Mouse (Mus musculus) cerebellum, adult 11-12 months (tissue): Measurements from ENCODE around the gene Gm10945.

Experiments used
- DNase-seq: peaks from one replicate; pipeline ENCODE4 v3.0.0; 2022

The Gm10945 gene

DNA sequence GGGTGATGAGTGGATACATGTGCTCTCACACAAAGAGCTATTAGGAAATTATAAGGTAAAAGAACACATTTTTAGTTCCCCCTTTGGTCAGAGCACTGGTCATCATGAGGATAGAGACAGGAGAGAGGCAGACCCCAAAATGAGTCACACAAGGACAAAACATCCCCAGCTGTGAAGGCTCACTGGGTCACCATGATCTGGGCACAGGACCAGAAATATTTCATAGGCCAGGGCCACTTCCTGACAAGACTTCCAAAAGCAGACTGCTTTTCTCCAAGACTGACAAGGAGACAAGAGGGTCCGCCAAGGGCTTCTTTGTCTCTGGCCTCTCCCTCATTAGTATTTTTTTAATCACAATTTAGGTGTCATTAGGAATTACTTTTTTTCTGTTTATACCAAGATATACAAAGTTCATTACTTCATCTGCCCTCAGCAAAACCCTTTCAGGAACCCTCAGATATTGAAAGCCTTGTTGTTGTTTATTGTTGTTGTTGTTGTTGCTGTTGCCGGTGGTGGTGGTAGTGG, at the start of gene Gm10945:
Gene Gm10945 (minus strand): TSS at position 475 of the 525 bp plus-strand sequence.
- no peak for DNase-seq

DNA sequence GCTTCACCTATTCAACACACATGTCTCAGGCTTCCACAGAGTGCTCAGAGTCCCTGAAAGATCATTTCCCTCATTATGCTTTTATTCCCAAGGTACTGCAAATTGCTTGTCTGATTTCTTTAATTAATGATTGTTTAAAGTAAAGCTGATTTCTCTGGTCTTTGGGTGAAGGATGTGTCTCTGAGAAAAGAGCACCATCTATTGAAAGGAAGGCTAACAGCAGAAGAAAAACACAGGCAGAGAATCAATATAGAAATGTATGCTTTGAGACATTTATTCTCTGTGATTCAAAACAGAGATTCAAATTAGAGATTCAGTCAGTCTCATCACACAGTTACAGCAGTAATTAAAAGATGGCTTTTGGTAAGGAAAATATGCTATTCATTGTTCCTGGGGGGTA, 28.7 kb upstream of the Gm10945 start:
- DNase-seq: no peak

DNA sequence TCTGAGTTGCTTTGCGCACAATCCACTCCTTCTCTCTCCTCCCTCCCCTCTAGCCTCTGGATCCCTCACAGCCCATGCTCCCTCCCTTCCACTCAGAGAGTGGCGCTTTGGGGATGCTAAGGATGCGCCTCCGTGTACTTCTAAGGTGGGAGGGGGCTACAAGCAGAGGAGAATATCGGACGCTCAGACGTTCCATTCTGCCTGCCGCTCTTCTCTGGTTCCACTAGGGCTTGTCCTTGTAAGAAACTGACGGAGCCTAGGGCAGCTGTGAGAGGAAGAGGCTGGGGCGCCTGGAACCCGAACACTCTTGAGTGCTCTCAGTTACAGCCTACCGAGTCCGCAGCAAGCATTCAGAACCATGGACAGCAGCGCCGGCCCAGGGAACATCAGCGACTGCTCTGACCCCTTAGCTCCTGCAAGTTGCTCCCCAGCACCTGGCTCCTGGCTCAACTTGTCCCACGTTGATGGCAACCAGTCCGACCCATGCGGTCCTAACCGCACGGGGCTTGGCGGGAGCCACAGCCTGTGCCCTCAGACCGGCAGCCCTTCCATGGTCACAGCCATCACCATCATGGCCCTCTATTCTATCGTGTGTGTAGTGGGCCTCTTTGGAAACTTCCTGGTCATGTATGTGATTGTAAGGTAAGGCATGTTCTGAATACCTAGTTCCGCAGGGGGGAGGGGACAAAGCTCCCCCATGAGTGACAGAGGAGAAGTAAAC, 27.1 kb upstream of the Gm10945 start:
- no peak for DNase-seq

DNA sequence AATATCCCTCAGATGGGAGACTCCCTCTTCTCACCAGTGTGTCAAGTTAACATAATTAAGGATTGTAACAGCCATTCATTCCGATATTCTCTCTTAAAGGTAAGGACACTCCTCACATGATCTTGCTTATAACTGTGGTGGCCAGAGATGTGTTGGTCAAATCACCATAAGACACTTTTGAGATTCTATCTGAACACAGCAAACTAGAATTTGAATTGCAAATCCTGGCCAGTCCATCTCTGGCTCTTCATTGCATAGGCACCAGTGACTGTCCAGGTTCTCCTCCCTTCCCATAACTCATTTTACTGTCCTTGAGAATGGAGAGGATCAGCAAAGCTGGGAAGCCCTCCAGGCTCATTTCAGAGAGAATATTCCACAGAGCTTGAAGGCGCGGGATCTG, 3.4 kb downstream of the Gm10945 start, which contains the start of gene Oprm1:
Gene Oprm1 (plus strand): TSS at position 301 of the 400 bp plus-strand sequence.
- DNase-seq: no peak

DNA sequence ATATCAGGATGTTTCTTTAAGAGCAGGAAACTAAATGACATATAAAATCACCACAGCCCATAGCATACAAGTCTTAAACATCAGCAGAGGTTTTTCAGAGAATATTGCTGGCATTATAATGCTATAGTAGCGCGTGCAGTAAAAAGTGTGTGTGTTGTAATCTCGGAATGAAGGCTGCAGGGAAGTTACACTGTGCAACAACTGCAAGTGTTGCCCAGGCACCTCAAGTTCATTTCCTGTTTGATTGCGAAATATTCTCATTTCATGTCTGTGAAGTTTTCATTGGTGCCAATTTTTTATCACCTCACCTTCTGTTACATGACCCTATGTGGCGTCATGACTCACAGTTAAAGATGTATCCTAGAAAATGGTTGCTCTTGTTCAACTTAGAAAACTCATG, 8.2 kb downstream of the Gm10945 start:
- no peak for DNase-seq

DNA sequence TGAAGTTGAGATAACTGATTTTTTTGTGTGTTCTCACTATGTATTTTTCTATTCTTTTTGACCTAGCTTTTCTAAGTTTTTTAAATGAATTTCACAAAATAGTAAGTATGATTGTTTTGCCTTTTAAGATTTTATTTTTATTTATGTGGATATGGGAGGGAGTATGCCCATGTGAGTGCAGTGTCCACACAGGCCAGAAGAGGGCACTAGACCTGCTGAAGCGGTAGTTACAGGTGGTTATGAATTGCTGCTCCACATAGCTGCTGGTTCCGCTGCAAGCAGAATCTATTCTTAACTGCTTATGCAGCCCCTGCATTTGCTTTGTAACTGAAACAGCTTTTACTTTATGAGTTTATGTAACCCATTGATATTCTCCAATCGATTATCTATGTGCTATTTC, 33.1 kb downstream of the Gm10945 start:
- no peak for DNase-seq

DNA sequence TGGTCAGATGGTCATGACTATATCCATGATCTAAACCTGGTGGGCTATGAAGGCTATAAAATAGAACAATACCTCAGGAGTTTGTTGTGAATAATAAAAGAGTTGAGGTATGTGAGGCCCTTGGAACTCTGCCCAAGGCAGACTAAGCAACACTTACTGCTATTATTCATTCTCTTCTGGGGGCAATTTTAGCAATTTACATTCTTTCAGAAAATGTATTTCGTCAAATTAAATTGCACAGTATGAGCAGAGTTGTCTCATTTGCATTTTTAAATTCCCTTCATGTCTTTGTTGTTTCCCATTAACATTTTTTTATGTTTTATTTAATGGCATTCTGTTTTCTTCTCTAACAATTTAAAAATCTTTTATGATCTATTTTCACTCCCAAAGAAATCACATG, 37.8 kb downstream of the Gm10945 start:
- DNase-seq: no peak

DNA sequence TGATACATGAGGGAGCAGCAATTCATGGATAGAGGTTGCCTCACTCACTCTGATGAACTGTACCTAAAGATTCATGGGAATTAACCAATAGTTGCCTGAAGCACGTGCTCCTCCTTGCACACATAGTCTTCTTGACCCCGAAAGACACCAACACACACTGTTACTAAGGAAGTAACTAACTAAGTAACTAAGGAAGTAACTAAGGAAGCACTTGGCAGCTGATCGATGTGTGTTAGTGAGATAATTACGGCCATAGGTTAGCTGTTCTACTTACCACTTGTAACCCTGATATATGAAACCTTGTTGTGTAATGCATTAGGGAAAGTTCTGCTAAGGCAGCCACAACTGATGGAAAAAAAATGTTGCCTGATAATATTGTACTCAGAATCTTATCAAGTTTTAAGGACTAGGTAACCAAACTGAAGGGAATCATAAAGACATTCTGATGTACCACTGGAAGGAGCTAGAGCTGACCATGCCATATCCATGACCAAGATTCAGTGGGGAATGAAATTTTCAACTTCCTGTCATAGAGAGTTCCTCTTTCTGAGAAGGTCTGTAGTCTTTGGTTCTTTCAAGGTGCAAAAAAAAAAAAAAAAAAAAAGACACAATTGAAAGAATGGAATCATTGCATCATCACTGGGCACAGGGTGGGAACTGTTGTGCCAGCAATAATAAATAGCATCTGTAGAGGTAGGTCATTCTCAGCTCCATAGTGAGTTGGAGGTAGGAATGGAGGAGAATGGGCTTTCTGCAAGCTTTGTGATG, 44.2 kb downstream of the Gm10945 start:
- no peak for DNase-seq

DNA sequence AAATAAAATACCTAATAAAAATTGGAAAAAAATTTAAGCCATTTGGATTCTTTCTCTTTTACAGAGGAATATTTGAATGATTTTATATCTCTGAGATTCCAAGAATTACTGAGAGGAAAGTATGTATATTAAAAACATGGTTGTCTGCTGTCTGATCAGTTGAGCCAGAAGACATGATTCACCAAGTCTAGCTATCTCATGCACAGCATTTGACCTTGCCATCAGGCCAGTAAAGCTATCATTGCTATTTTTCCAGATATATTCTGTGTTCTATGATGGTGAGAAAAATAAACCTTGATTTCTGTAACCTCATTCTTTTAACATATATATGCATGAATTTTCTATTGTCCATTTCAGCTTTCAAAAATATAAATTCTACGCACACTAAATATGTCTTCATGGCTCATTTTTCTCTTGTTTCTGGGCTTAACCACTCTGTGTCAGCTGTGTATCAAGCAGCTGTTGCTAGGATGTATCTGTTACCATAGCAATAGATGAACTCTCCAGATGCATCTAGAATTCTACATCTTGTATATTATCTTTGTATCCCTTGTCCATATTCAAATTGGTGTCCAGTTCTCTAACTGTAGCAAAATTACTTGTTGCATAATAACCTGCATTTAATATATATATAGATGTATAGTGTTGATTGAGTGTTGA, 56.2 kb downstream of the Gm10945 start:
- DNase-seq: no peak

DNA sequence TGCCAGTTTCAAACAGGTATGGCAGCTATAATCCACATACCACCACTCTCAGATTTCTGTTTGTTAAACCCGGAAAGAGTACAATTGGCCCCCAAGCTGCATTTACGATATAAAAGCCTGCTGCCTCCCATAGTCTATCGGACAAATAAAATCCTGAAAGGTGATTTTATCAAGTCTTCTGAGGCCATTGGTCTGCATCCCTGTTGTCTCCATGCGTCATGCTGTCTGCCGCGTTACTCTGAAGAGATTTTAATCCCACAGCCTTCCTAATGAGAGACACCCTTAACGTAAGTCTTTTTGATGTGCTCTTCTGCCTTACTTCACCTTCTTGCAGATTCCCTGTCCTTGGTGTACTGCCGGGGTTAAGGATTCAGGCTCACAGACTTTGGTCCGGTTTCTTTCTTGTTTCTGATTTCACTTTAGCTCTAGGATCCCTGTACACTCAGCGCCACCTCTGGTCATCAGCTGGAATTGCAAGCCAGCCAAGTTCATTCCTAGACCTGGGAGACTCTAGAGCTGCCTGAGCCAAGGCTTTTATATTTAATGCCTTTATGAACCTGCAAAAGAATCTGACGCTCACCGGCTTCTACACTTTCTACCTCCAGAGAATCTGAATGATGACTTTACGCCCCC, 67.2 kb downstream of the Gm10945 start:
- peak; percentile 5 for DNase-seq
